Mouse (Mus musculus) heart, postnatal 0 days (tissue): Measurements from ENCODE around the gene Zfhx3. TPM values are rescaled to one million over a fixed set of nuclear protein-coding genes. Genes with fewer than 3 reads are reported as not detected.

Source experiments
- ATAC-seq: fragments of 200-750 bp; cut with Nextera tagmentation; 2 replicates; pipeline ENCODE4 v1.8.0; 2017; ENCODE audit warnings: low read depth, moderate number of reproducible peaks, moderate library complexity; ENCODE audit not compliant: insufficient read depth
- DNase-seq: peaks from one replicate; pipeline ENCODE4 v3.0.0-alpha.2; 2016; ENCODE audit warnings: low spot score
- H3K27ac ChIP-seq: fragments of 300-500 bp; sonication (generic); 2 replicates; pipeline ENCODE4 v1.5.1; 2014; ENCODE audit warnings: low read depth, mild to moderate bottlenecking
- H3K27me3 ChIP-seq: fragments of 300-500 bp; sonication (generic); 2 replicates; pipeline ENCODE4 v1.6.1; 2014; ENCODE audit warnings: low read length, mixed read lengths; ENCODE audit not compliant: control insufficient read depth, insufficient read depth
- H3K36me3 ChIP-seq: fragments of 300-500 bp; sonication (generic); replicated peaks from 2 replicates; pipeline ENCODE4 v1.6.1; 2014; ENCODE audit warnings: low read length, mixed read lengths; ENCODE audit not compliant: control insufficient read depth, insufficient read depth
- H3K4me1 ChIP-seq: fragments of 300-500 bp; sonication (generic); 2 replicates; pipeline ENCODE4 v1.6.1; 2014; ENCODE audit warnings: antibody characterized with exemption; ENCODE audit not compliant: control insufficient read depth, insufficient read depth
- H3K4me2 ChIP-seq: fragments of 300-500 bp; sonication (generic); 2 replicates; pipeline ENCODE4 v1.6.1; 2014; ENCODE audit warnings: low read depth, mild to moderate bottlenecking, low read length, moderate library complexity
- H3K4me3 ChIP-seq: fragments of 300-500 bp; sonication (generic); 2 replicates; pipeline ENCODE4 v1.5.1; 2014; ENCODE audit warnings: low read depth, low read length
- H3K9ac ChIP-seq: fragments of 300-500 bp; sonication (generic); replicated peaks from 2 replicates; pipeline ENCODE4 v1.6.1; 2014; ENCODE audit warnings: low read depth, low read length, mixed read lengths
- H3K9me3 ChIP-seq: fragments of 300-500 bp; sonication (generic); replicated peaks from 2 replicates; pipeline ENCODE4 v1.6.1; 2016; ENCODE audit warnings: low read length; ENCODE audit not compliant: control insufficient read depth
- CTCF ChIP-seq: IDR thresholded peaks from 2 replicates; pipeline ENCODE4 v1.5.1; 2016; ENCODE audit warnings: antibody characterized with exemption, control low read depth, low read depth
- EP300 ChIP-seq: IDR thresholded peaks from 2 replicates; pipeline ENCODE4 v1.6.1; 2016; ENCODE audit warnings: antibody characterized with exemption, low read depth
- WGBS: fragments of 180-500 bp; shearing (Covaris S2); extraction: QIAGEN DNeasy Blood & Tissue Kit; methylation state at CpG from one replicate; pipeline ENCODE4 v1.1.7; 2014; 5-methylcytosine and 5-hydroxymethylcytosine counted together
- polyA plus RNA-seq: library from polyadenylated mRNA; unstranded; fragments of >200 nt; fragmentation: Nextera tagmentation; extraction: Ambion mirVana; gene quantifications from 2 replicates; pipeline ENCODE4 v1.2.1, GENCODE M21; 2015
- total RNA-seq: library from RNA; depleted of rRNA; stranded (reverse); fragments of >200 nt; gene quantifications from 2 replicates; pipeline ENCODE4 v1.2.3, GENCODE M21; 2014; ENCODE audit warnings: low replicate concordance

The Zfhx3 gene
- total and polyA plus RNA-seq, 2 experiments from 2014 or later: 2.0 to 2.5 TPM

GRCm38 (mm10) chr8:108936695-108937448 lies 994.4 kb downstream of the Zfhx3 start:
- no peak overlapping the region for H3K9ac ChIP-seq
- DNase-seq (no peak), ATAC-seq (no peak)
- WGBS: 78% methylated on average over 19 of the region's 19 CpGs
- peaks cover 15% of the 10 kb centered on the region for H3K36me3 ChIP-seq
- H3K4me2 ChIP-seq: no peak overlapping the region
- H3K9me3 ChIP-seq: no peaks in the 10 kb centered on the region
- H3K4me1 ChIP-seq: no peaks in the 10 kb centered on the region
- no peak overlapping the region for H3K4me3 ChIP-seq
- H3K27ac ChIP-seq: no peak overlapping the region
- H3K27me3 ChIP-seq: no peaks in the 10 kb centered on the region
- no peak for TF ChIP-seq CTCF
- no peak for TF ChIP-seq EP300

- DNase-seq (no peak), ATAC-seq (no peak)
- Histone ChIP-seq H3K27me3 (no peaks in the 10 kb centered on the region), H3K4me1 (no peaks in the 10 kb centered on the region), H3K9me3 (no peaks in the 10 kb centered on the region), H3K36me3 (peaks cover 15% of the 10 kb centered on the region), H3K27ac (no peak overlapping the region), H3K9ac (no peak overlapping the region), H3K4me3 (no peak overlapping the region), H3K4me2 (no peak overlapping the region)
- WGBS: 73% methylated on average over 8 of the region's 8 CpGs
- TF ChIP-seq EP300: no peak
- TF ChIP-seq CTCF: no peak
Measured at GRCm38 (mm10) chr8:108937904-108938455, 995.5 kb downstream of the Zfhx3 start.

DNA sequence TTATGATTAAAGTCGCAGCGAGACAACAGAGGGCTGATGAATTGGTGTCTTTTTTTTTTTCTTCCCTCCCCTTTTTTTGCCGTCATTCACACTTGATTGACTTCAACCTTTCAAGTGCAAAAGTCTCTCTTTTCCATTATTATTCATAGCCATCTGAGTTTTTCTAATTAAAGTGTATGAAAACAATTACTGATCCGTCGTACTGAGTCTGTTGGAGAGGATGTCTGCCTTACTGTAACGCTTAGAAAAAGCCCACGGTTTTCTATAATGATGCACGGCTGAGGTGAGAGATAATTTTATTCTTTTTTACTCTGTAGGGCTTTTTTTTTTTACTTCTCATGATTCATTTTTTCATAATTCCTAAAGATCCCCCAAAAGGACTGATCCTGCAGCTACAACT lies 1000.2 kb downstream of the Zfhx3 start:
- no peak overlapping the region for H3K4me2 ChIP-seq
- H3K36me3 ChIP-seq: peaks cover 20% of the 10 kb centered on the region
- H3K4me1 ChIP-seq: no peaks in the 10 kb centered on the region
- no peak overlapping the region for H3K4me3 ChIP-seq
- no peak for TF ChIP-seq EP300
- no peak for TF ChIP-seq CTCF
- no peaks in the 10 kb centered on the region for H3K9me3 ChIP-seq
- DNase-seq (no peak), ATAC-seq (no peak)
- no peak overlapping the region for H3K9ac ChIP-seq
- H3K27ac ChIP-seq: no peak overlapping the region
- no peaks in the 10 kb centered on the region for H3K27me3 ChIP-seq
- WGBS: 87% methylated on average over 8 of the region's 8 CpGs

DNA sequence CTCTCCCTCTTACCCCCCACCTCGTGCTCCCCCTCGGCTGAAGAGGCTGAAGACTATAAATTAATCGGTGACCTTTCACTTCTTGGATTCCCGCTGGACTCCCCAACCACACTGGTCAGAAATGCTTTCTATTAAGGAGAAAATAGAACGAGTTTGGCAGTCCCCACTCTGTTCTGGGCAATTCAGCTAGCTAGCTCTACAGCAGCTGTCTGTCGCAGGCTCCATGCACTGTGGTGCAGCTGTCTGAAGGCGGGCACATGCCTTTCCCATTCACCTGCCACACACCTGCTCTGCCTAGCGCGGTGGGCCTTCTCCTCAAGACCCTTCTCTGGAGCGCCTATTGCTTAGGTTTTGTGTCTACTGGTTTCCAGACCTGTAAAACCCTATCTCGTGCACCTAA lies 1000.7 kb downstream of the Zfhx3 start:
- Histone ChIP-seq H3K27ac (no peak overlapping the region), H3K27me3 (no peaks in the 10 kb centered on the region), H3K4me2 (no peak overlapping the region), H3K36me3 (peaks cover 25% of the 10 kb centered on the region), H3K4me3 (no peak overlapping the region), H3K4me1 (no peaks in the 10 kb centered on the region), H3K9me3 (peaks cover under 1% of the 10 kb centered on the region; the same call in 1 of the 2 replicates), H3K9ac (no peak overlapping the region)
- WGBS: 85% methylated on average over 11 of the region's 11 CpGs
- no peak for TF ChIP-seq CTCF
- TF ChIP-seq EP300: no peak
- DNase-seq (no peak), ATAC-seq (no peak)

GRCm38 (mm10) chr8:108944312-108944711 lies 1001.9 kb downstream of the Zfhx3 start:
- no peak overlapping the region for H3K9ac ChIP-seq
- H3K4me3 ChIP-seq: no peak overlapping the region
- H3K9me3 ChIP-seq: peaks cover 12% of the 10 kb centered on the region; the same call in 1 of the 2 replicates
- no peak for TF ChIP-seq EP300
- no peak for TF ChIP-seq CTCF
- DNase-seq: no peak
- no peak for ATAC-seq
- WGBS: 82% methylated on average over 13 of the region's 13 CpGs
- no peak overlapping the region for H3K27ac ChIP-seq
- peaks cover 37% of the 10 kb centered on the region for H3K36me3 ChIP-seq
- H3K4me2 ChIP-seq: no peak overlapping the region
- H3K4me1 ChIP-seq: no peaks in the 10 kb centered on the region
- H3K27me3 ChIP-seq: no peaks in the 10 kb centered on the region

DNA sequence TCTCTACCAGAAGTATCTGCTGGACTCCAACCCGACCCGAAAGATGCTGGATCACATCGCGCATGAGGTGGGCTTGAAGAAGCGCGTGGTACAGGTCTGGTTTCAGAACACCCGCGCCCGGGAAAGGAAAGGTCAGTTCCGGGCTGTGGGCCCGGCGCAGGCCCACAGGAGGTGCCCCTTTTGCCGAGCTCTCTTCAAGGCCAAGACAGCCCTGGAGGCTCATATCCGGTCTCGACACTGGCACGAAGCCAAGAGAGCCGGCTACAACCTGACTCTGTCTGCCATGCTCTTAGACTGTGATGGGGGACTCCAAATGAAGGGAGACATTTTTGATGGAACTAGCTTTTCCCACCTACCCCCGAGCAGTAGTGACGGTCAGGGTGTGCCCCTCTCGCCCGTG lies 1007.9 kb downstream of the Zfhx3 start:
- TF ChIP-seq EP300 (no peak), CTCF (no peak)
- ATAC-seq: no peak
- 97% methylated on average over 21 of the region's 21 CpGs for WGBS

More for the DNA sequence above, 1007.9 kb downstream of the Zfhx3 start:
- no peaks in the 10 kb centered on the region for H3K4me1 ChIP-seq
- H3K27ac ChIP-seq: no peak overlapping the region
- H3K27me3 ChIP-seq: no peaks in the 10 kb centered on the region
- H3K4me2 ChIP-seq: no peak overlapping the region
- no peak overlapping the region for H3K4me3 ChIP-seq
- peaks cover 30% of the 10 kb centered on the region for H3K9me3 ChIP-seq
- no peak overlapping the region for H3K9ac ChIP-seq
- peaks cover 81% of the 10 kb centered on the region for H3K36me3 ChIP-seq
- no peak for DNase-seq
